Mouse (Mus musculus) neutrophil, adult 65 days (primary cell): ENCODE data around the gene Lhfpl5. TPM values are rescaled to one million over a fixed set of nuclear protein-coding genes. Genes with fewer than 3 reads are reported as not detected.

ENCODE experiments used
- total RNA-seq: library from RNA; stranded (reverse); gene quantifications from 2 replicates; pipeline ENCODE4 v1.2.4, GENCODE M21; 2023

Gene Lhfpl5
- total RNA-seq: not detected in 2 replicates

GRCm38 (mm10) chr17:28575244-28576125 lies at the start of gene Lhfpl5:
Lhfpl5 (plus strand) TSS chr17:28575641.

GRCm38 (mm10) chr17:28530506-28530905 lies 44.9 kb upstream of the Lhfpl5 start, which contains the start of gene Armc12:
Armc12 (plus strand) TSS chr17:28530806.

GRCm38 (mm10) chr17:28549111-28549510 lies 26.3 kb upstream of the Lhfpl5 start, which contains the start of gene Clpsl2:
Clpsl2 (plus strand) TSS chr17:28549411.

GRCm38 (mm10) chr17:28560598-28560997 lies 14.8 kb upstream of the Lhfpl5 start, which contains the start of gene Clps:
Clps (minus strand) TSS chr17:28560766.

GRCm38 (mm10) chr17:28622300-28622759 lies 46.9 kb downstream of the Lhfpl5 start, which contains the start of gene Srpk1:
Srpk1 (minus strand) TSS chr17:28622709.

Other genes starting within 250 kb of the Lhfpl5 start
- gene Rpl10a, start 247.2 kb upstream of the Lhfpl5 start, total RNA-seq: 364 and 392 TPM in 2 replicates
- gene Tead3, start 224.8 kb upstream of the Lhfpl5 start, total RNA-seq: 0.54 TPM in 1 of 2 replicates, not detected in the other
- gene Tulp1, start 210.4 kb upstream of the Lhfpl5 start, total RNA-seq: not detected in 2 replicates
- gene Fkbp5, start 58.1 kb upstream of the Lhfpl5 start, total RNA-seq: 34.3 and 41.9 TPM in 2 replicates
- 2.4 and 2.6 TPM in 2 replicates for gene Armc12, start 44.8 kb upstream of the Lhfpl5 start, total RNA-seq
- not detected in 2 replicates for gene Clpsl2, start 26.2 kb upstream of the Lhfpl5 start, total RNA-seq
- not detected in 2 replicates for gene Clps, start 14.9 kb upstream of the Lhfpl5 start, total RNA-seq
- 45.7 and 51.2 TPM in 2 replicates for gene Srpk1, start 47.1 kb downstream of the Lhfpl5 start, total RNA-seq
- gene Slc26a8, start 114.6 kb downstream of the Lhfpl5 start, total RNA-seq: 1.9 and 5.3 TPM in 2 replicates
- 209 and 318 TPM in 2 replicates for gene Mapk14, start 115.7 kb downstream of the Lhfpl5 start, total RNA-seq
- 9.2 and 11.5 TPM in 2 replicates for gene AC170998.1, start 150.4 kb downstream of the Lhfpl5 start, total RNA-seq
- gene Mapk13, start 193.7 kb downstream of the Lhfpl5 start, total RNA-seq: 190 and 258 TPM in 2 replicates
- gene Brpf3, start 225.4 kb downstream of the Lhfpl5 start, total RNA-seq: 45.1 and 53.0 TPM in 2 replicates